Mouse (Mus musculus) brain, embryonic 14.5 days (tissue): ENCODE results near the gene Cox10.

Experiments used
- CTCF ChIP-seq: fragments of 200-500 bp; IDR thresholded peaks from 2 replicates; pipeline ENCODE4 v1.5.1; 2012; ENCODE audit warnings: inconsistent platforms, mild to moderate bottlenecking, moderate library complexity, borderline replicate concordance; ENCODE audit not compliant: insufficient read depth, insufficient read length; ENCODE audit errors: extremely low read depth
- POLR2A ChIP-seq: fragments of 200-500 bp; IDR thresholded peaks from 2 replicates; pipeline ENCODE4 v1.6.1; 2012; ENCODE audit warnings: mild to moderate bottlenecking, inconsistent platforms, borderline replicate concordance; ENCODE audit not compliant: poor library complexity, insufficient read depth, insufficient read length, severe bottlenecking; ENCODE audit errors: extremely low read depth

GRCm38 (mm10) chr11:63926901-63927300, 152.4 kb downstream of the Cox10 start:
- TF ChIP-seq CTCF = no peak
- no peak for TF ChIP-seq POLR2A
